Mouse (Mus musculus): Measurements from ENCODE around the gene Mfsd5. TPM values are rescaled to one million over a fixed set of nuclear protein-coding genes. Genes with fewer than 3 reads are reported as not detected.
A peak's percentile ranks its signal among the peaks of the same experiment; 100 is the strongest.

The Mfsd5 gene
- polyA plus RNA-seq, 1 experiment = 57.8 TPM

DNA sequence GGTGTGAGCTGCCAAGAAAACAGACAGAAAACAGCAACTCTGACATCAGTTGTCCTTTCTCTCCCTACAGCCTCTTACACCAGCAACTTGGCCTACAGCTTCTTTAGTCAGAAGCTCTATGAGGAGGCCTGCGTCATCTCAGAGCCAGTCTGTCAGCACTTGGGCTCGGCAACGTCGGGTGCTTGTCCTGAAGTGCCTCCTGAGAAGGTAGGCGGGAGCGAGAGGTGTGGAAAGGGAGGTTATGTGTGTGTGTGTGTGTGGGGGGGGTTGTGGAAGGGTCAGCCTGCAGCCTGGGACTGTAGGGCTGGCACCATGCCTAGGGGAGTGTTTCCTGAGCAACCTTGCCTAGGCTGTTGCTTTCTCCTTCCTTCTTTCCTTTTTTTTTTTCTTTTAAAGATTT, 23.3 kb downstream of the Mfsd5 start:
- Histone ChIP-seq H3K27me3 (ENCODE audit: control insufficient read depth, insufficient read depth, low read length) (no peaks in the 10 kb centered on the region), H3K27ac (ENCODE audit: insufficient read depth, low read length) (no peak overlapping the region), H3K4me1 (ENCODE audit: control insufficient read depth, insufficient read depth, insufficient read length) (no peaks in the 10 kb centered on the region), H3K36me3 (ENCODE audit: control insufficient read depth, insufficient read depth, low read length) (no peaks in the 10 kb centered on the region), H3K4me3 (ENCODE audit: extremely low read depth, insufficient read depth, insufficient read length) (no peak overlapping the region)
- TF ChIP-seq POLR2A (IDR thresholded peaks at IDR 0.05; ENCODE audit: low read depth, low read length) = no peak
- no peak for TF ChIP-seq CTCF (IDR thresholded peaks at IDR 0.05; ENCODE audit: extremely low read depth, insufficient read depth, insufficient read length, insufficient replicate concordance)
- WGBS = 88% methylated on average over 6 of the region's 6 CpGs
- DNase-seq (ENCODE audit: low read depth in 1 of 2, low spot score in 2 of 2) = no peak

DNA sequence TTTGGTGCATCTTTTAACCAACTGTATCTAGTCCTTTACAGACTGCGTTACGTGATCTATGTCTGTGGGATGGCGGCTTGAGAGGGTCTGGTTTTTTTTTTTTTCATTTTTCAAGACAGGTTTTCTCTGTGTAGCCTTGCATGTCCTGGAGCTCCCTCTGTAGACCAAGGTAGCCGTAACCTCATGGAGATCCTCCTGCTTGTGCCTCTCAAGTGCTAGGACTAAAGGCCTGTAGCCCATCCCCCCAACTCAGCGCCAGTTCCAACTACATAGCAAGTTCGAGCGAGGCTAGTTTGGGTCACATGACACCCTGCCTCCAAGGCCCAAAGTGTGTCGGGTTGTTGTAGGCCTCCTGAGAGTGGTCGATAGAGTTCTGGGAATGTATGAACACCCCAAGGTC, 29.5 kb downstream of the Mfsd5 start:
- no peaks in the 10 kb centered on the region for H3K27me3 ChIP-seq (ENCODE audit: control insufficient read depth, insufficient read depth, low read length)
- H3K4me1 ChIP-seq (ENCODE audit: control insufficient read depth, insufficient read depth, insufficient read length) = no peaks in the 10 kb centered on the region
- H3K36me3 ChIP-seq (ENCODE audit: control insufficient read depth, insufficient read depth, low read length) = no peaks in the 10 kb centered on the region
- no peak for TF ChIP-seq CTCF (IDR thresholded peaks at IDR 0.05; ENCODE audit: extremely low read depth, insufficient read depth, insufficient read length, insufficient replicate concordance)
- TF ChIP-seq POLR2A (IDR thresholded peaks at IDR 0.05; ENCODE audit: low read depth, low read length) = no peak
- no peak for DNase-seq (ENCODE audit: low read depth in 1 of 2, low spot score in 2 of 2)
- 94% methylated on average over 9 of the region's 9 CpGs for WGBS
- no peak overlapping the region for H3K27ac ChIP-seq (ENCODE audit: insufficient read depth, low read length)
- H3K4me3 ChIP-seq (ENCODE audit: extremely low read depth, insufficient read depth, insufficient read length) = no peak overlapping the region

DNA sequence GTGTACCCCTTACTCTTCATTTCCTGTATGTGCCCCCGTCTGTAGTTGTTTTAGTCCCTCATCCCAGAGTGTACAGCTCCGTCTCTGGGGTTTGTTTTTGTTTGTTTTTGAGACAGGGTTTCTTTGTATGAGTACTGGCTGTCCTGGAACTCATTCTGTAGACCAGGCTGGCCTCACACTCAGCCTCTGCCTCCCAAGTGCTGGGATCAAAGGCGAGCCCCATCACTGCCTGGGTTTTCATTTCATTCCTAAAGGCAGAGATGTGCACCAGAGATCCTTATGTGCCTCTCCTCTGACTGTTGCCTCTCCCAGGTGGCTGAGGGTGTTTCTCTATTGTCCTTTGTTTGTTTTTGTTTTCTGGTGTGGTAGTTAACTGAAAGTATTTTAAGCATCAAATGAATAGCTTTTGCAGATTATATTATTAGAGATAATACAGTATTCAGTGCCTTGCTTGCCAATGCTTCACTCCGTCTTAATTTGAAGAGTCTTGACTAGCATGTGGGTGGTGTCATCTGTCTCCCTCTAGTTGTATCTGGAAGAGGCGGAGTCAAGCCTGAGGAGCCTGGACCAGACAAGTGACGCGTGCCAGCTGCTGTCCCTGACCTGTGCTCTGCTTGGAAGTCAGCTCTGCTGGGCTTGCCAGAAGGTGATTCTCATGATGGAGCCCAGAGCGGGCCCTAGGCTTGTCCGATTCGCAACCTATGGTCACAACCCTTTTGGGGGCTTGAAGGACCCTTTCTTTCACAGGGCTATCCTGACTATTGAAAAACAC, 31.0 kb downstream of the Mfsd5 start:
- WGBS = 91% methylated on average over 10 of the region's 10 CpGs
- H3K36me3 ChIP-seq (ENCODE audit: control insufficient read depth, insufficient read depth, low read length) = no peaks in the 10 kb centered on the region
- no peaks in the 10 kb centered on the region for H3K4me1 ChIP-seq (ENCODE audit: control insufficient read depth, insufficient read depth, insufficient read length)
- no peak overlapping the region for H3K4me3 ChIP-seq (ENCODE audit: extremely low read depth, insufficient read depth, insufficient read length)
- no peak overlapping the region for H3K27ac ChIP-seq (ENCODE audit: insufficient read depth, low read length)
- DNase-seq (ENCODE audit: low read depth in 1 of 2, low spot score in 2 of 2) = no peak
- H3K27me3 ChIP-seq (ENCODE audit: control insufficient read depth, insufficient read depth, low read length) = no peaks in the 10 kb centered on the region
- TF ChIP-seq CTCF (IDR thresholded peaks at IDR 0.05; ENCODE audit: extremely low read depth, insufficient read depth, insufficient read length, insufficient replicate concordance) = no peak
- TF ChIP-seq POLR2A (IDR thresholded peaks at IDR 0.05; ENCODE audit: low read depth, low read length) = no peak

DNA sequence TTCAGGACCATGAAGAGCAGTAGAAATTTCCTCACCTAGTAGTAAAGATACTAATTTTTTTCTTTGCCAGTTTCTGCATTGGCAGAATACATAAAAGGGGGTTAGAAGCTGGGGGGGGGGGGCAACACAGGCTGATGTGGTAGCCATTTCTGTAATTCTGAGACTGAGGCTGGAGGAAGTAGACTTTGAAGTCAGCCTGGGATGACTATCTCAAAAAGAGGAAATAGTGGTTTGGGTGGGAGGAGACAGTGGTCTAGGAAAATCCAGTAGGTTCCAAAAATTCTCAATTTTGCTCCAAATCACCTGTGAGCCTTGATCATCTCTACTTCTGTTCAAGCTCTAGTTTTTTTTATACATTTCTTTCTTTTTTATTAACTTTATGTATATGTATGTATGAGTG, 32.2 kb downstream of the Mfsd5 start:
- Histone ChIP-seq H3K4me1 (ENCODE audit: control insufficient read depth, insufficient read depth, insufficient read length) (no peaks in the 10 kb centered on the region), H3K27ac (ENCODE audit: insufficient read depth, low read length) (no peak overlapping the region), H3K36me3 (ENCODE audit: control insufficient read depth, insufficient read depth, low read length) (no peaks in the 10 kb centered on the region), H3K4me3 (ENCODE audit: extremely low read depth, insufficient read depth, insufficient read length) (no peak overlapping the region), H3K27me3 (ENCODE audit: control insufficient read depth, insufficient read depth, low read length) (no peaks in the 10 kb centered on the region)
- TF ChIP-seq CTCF (IDR thresholded peaks at IDR 0.05; ENCODE audit: extremely low read depth, insufficient read depth, insufficient read length, insufficient replicate concordance) (no peak), POLR2A (IDR thresholded peaks at IDR 0.05; ENCODE audit: low read depth, low read length) (no peak)
- no peak for DNase-seq (ENCODE audit: low read depth in 1 of 2, low spot score in 2 of 2)

DNA sequence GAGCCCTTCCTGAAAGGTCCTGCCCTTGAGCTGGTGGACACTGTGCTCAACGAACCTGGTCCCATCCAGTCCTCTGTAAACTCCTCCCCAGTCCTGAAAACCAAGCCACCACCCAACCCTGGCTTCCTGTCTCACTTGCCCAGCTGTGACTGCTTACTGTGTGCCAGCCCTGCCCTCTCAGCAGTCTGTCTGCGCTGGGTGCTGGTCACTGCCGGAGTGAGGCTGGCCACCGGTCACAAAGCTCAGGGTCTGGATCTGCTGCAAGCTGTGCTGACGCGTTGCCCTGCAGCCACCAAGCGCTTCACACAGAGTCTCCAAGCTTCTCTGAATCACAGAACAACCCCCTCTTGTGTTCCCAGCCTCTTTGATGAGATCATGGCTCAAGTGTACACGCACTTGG, 36.0 kb downstream of the Mfsd5 start:
- no peak overlapping the region for H3K4me3 ChIP-seq (ENCODE audit: extremely low read depth, insufficient read depth, insufficient read length)
- H3K4me1 ChIP-seq (ENCODE audit: control insufficient read depth, insufficient read depth, insufficient read length) = no peaks in the 10 kb centered on the region
- no peak for TF ChIP-seq POLR2A (IDR thresholded peaks at IDR 0.05; ENCODE audit: low read depth, low read length)
- TF ChIP-seq CTCF (IDR thresholded peaks at IDR 0.05; ENCODE audit: extremely low read depth, insufficient read depth, insufficient read length, insufficient replicate concordance) = no peak
- H3K36me3 ChIP-seq (ENCODE audit: control insufficient read depth, insufficient read depth, low read length) = no peaks in the 10 kb centered on the region
- 87% methylated on average over 8 of the region's 8 CpGs for WGBS
- DNase-seq (ENCODE audit: low read depth in 1 of 2, low spot score in 2 of 2) = no peak
- no peak overlapping the region for H3K27ac ChIP-seq (ENCODE audit: insufficient read depth, low read length)
- no peaks in the 10 kb centered on the region for H3K27me3 ChIP-seq (ENCODE audit: control insufficient read depth, insufficient read depth, low read length)

DNA sequence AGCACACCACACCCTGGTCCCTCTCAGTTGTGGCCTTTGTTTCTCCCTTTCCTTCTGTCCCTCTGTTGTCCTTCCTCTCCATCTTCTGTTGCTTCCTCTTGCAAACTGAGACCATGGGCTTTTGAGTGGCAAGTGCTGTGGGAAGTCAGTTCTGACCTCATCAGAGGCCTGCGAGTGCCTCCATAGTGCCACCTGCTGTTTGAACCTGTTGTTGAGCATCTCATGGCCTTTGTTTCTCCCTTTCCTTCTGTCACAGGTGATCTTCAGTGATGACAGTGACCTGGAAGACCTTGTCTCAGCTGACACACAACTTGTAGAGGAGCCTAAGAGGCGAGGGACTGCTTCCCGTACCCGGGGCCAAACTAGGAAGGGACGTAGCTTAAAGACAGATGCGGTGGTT, 37.0 kb downstream of the Mfsd5 start:
- Histone ChIP-seq H3K36me3 (ENCODE audit: control insufficient read depth, insufficient read depth, low read length) (no peaks in the 10 kb centered on the region), H3K4me1 (ENCODE audit: control insufficient read depth, insufficient read depth, insufficient read length) (no peaks in the 10 kb centered on the region), H3K27me3 (ENCODE audit: control insufficient read depth, insufficient read depth, low read length) (no peaks in the 10 kb centered on the region), H3K27ac (ENCODE audit: insufficient read depth, low read length) (no peak overlapping the region), H3K4me3 (ENCODE audit: extremely low read depth, insufficient read depth, insufficient read length) (no peak overlapping the region)
- TF ChIP-seq POLR2A (IDR thresholded peaks at IDR 0.05; ENCODE audit: low read depth, low read length) (no peak), CTCF (IDR thresholded peaks at IDR 0.05; ENCODE audit: extremely low read depth, insufficient read depth, insufficient read length, insufficient replicate concordance) (peak; percentile 84; the same call in 1 of the 2 replicates)
- WGBS = 87% methylated on average over 6 of the region's 6 CpGs
- peak; percentile 47 to 73 for DNase-seq (ENCODE audit: low read depth in 1 of 2, low spot score in 2 of 2)
